Mouse (Mus musculus) MEL (cell line): ENCODE data around the gene Slamf7.

Source experiments
- CHD1 ChIP-seq: IDR thresholded peaks from 2 replicates; pipeline ENCODE4 v1.6.1; 2012; ENCODE audit warnings: low read depth, mild to moderate bottlenecking, inconsistent platforms, low read length, improper control_type of control experiment
- CTCF ChIP-seq, 3 experiments: IDR thresholded peaks in 2 of 3; conservative IDR thresholded peaks in 1 of 3; 2 replicates each; pipeline ENCODE4 v1.5.1; 2011 to 2012; ENCODE audit warnings: low read length in 3 of 3, low read depth in 2 of 3, mild to moderate bottlenecking in 2 of 3, improper control_type of control experiment in 1 of 3, inconsistent platforms in 1 of 3, mixed read lengths in 1 of 3, moderate library complexity in 1 of 3; ENCODE audit not compliant: control insufficient read depth in 1 of 3, insufficient read depth in 1 of 3, poor library complexity in 1 of 3, severe bottlenecking in 1 of 3
- EP300 ChIP-seq, 2 experiments: IDR thresholded peaks; 2 replicates each; pipeline ENCODE4 v1.6.1; 2011; ENCODE audit warnings: improper control_type of control experiment in 2 of 2, low read length in 2 of 2, low read depth in 1 of 2, mild to moderate bottlenecking in 1 of 2
- MYB ChIP-seq: IDR thresholded peaks from 2 replicates; pipeline ENCODE4 v1.6.1; 2011; ENCODE audit warnings: mild to moderate bottlenecking, low read depth, low read length, improper control_type of control experiment
- MYC ChIP-seq: IDR thresholded peaks from 2 replicates; pipeline ENCODE4 v1.6.1; 2011; ENCODE audit warnings: low read depth, mild to moderate bottlenecking, low read length, improper control_type of control experiment, moderate library complexity
- POLR2A ChIP-seq, 2 experiments: IDR thresholded peaks; 2 replicates each; pipeline ENCODE4 v1.6.1; 2011 to 2012; ENCODE audit warnings: low read length in 2 of 2, mild to moderate bottlenecking in 2 of 2, control low read depth in 1 of 2, improper control_type of control experiment in 1 of 2, low read depth in 1 of 2, moderate library complexity in 1 of 2; ENCODE audit not compliant: control insufficient read depth in 1 of 2, insufficient read depth in 1 of 2, poor library complexity in 1 of 2
- RAD21 ChIP-seq: IDR thresholded peaks from 2 replicates; pipeline ENCODE4 v1.6.1; 2011; ENCODE audit warnings: mild to moderate bottlenecking, low read depth, low read length, improper control_type of control experiment
- TCF12 ChIP-seq: IDR thresholded peaks from 2 replicates; pipeline ENCODE4 v1.6.1; 2014; ENCODE audit warnings: low read depth, mild to moderate bottlenecking, inconsistent platforms, low read length, improper control_type of control experiment, moderate library complexity
- UBTF ChIP-seq: IDR thresholded peaks from 2 replicates; pipeline ENCODE4 v1.6.1; 2012; ENCODE audit warnings: low read depth, mild to moderate bottlenecking, inconsistent platforms, low read length, improper control_type of control experiment, moderate library complexity, borderline replicate concordance; ENCODE audit not compliant: insufficient read depth
- ZC3H11A ChIP-seq: IDR thresholded peaks from 2 replicates; pipeline ENCODE4 v1.6.1; 2012; ENCODE audit warnings: low read depth, mild to moderate bottlenecking, inconsistent platforms, low read length, improper control_type of control experiment

DNA sequence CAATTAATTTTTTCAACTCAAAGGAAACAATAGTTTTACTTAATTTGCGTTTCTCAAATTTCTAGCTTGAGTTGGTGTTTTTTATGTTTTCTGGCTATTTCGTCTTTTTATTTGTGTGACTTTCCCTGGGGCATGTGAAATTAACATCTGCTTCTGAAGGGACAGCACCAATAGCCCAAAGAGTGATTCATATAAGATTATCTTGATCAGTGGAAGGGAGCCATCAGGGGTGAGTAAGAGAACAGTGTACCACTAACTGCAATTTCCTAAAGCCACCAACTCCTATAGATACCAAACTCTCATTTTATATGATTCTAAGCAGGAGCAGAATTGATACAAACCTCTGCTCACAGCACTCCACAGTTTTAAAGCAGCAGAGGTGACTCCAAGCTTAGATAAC, 10.9 kb upstream of the Slamf7 start:
- TF ChIP-seq CTCF (IDR thresholded peaks at IDR 0.05 in 2 of 3, conservative IDR thresholded peaks at IDR 0.05 in 1 of 3; ENCODE audit: control insufficient read depth in 1 of 3, insufficient read depth in 1 of 3, low read depth in 2 of 3, low read length in 3 of 3, poor library complexity in 1 of 3, severe bottlenecking in 1 of 3) = no peak
- TF ChIP-seq POLR2A (IDR thresholded peaks at IDR 0.05; ENCODE audit: control insufficient read depth in 1 of 2, insufficient read depth in 1 of 2, low read depth in 1 of 2, low read length in 2 of 2, poor library complexity in 1 of 2) = no peak
- no peak for TF ChIP-seq EP300 (IDR thresholded peaks at IDR 0.05; ENCODE audit: low read depth in 1 of 2, low read length in 2 of 2)
- no peak for TF ChIP-seq TCF12
- TF ChIP-seq UBTF = no peak
- no peak for TF ChIP-seq RAD21
- TF ChIP-seq MYB = no peak
- TF ChIP-seq ZC3H11A = no peak
- TF ChIP-seq CHD1 = no peak
- TF ChIP-seq MYC = no peak
